Mouse (Mus musculus): ENCODE data around the gene Hipk2. TPM values are rescaled to one million over a fixed set of nuclear protein-coding genes. Genes with fewer than 3 reads are reported as not detected.

Hipk2 gene
- polyA plus RNA-seq, 1 experiment from 2014 or later = 30.8 TPM

DNA sequence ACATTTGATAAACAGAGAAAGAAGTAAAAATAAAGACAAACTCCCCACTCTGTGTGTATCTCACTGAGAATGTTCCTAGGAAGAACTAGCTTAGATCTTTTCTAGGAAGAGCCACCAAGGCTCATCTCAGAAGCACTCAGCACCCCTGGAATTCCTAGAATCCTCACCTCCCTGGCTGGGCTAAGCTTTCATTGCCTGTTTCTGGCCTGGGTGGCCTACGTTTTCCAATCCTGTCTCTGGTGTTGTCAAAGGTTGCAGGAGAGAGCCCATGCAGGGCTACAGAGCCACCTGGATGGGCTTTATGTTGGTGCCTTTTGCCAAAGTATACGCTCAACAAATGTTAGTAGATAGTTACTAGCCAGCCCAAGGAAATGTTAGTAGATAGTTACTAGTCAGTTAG, 120.0 kb downstream of the Hipk2 start:
- WGBS = 73% methylated on average over 2 of the region's 2 CpGs
- ATAC-seq (replicated peaks; ENCODE audit: low FRiP score) = no peak

DNA sequence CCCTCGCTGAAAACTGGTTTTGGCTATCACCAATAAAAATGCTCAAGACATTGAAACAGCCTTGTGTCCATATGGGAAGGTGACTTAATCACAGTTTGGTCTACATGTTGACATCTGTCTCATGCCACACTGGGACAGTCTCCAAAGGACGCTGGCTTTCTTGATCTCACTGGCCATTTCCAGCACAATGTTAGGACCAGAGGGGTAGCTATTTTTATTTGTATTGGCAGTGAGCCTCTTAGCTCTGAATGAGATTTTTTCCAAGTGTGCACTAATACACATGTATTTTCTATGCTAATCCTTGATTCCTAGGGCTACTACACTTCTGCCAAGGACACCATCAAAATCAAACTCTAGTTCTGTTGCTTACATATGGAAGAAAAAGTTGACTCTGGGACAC, 120.8 kb downstream of the Hipk2 start:
- Histone ChIP-seq H3K4me1 (0 out of 2 replicates have a peak, but pooled peaks cover 4% of the 10 kb centered on the region), H3K9me3 (replicated peaks) (no peaks in the 10 kb centered on the region), H3K27ac (no peak overlapping the region), H3K4me2 (no peak overlapping the region), H3K36me3 (no peaks in the 10 kb centered on the region), H3K27me3 (no peaks in the 10 kb centered on the region), H3K4me3 (replicated peaks) (no peak overlapping the region), H3K9ac (no peak overlapping the region)
- WGBS = 80% methylated on average over 2 of the region's 2 CpGs
- no peak for ATAC-seq (replicated peaks; ENCODE audit: low FRiP score)

More for the DNA sequence above, 120.0 kb downstream of the Hipk2 start:
- Histone ChIP-seq H3K9ac (no peak overlapping the region), H3K4me3 (replicated peaks) (no peak overlapping the region), H3K36me3 (no peaks in the 10 kb centered on the region), H3K4me2 (no peak overlapping the region), H3K27ac (no peak overlapping the region), H3K4me1 (peaks cover 11% of the 10 kb centered on the region; the same call in 1 of the 2 replicates), H3K9me3 (replicated peaks) (no peaks in the 10 kb centered on the region), H3K27me3 (no peaks in the 10 kb centered on the region)

GRCm38 (mm10) chr6:38753729-38754128, 122.2 kb downstream of the Hipk2 start:
- no peak overlapping the region for H3K27ac ChIP-seq
- no peaks in the 10 kb centered on the region for H3K36me3 ChIP-seq
- no peak overlapping the region for H3K9ac ChIP-seq
- H3K4me2 ChIP-seq = no peak overlapping the region
- 0 out of 2 replicates have a peak, but pooled peaks cover 3% of the 10 kb centered on the region for H3K4me1 ChIP-seq
- no peak overlapping the region for H3K4me3 ChIP-seq (replicated peaks)
- no peak for ATAC-seq (replicated peaks; ENCODE audit: low FRiP score)
- no peaks in the 10 kb centered on the region for H3K27me3 ChIP-seq
- no peaks in the 10 kb centered on the region for H3K9me3 ChIP-seq (replicated peaks)
- WGBS = 84% methylated on average over 2 of the region's 2 CpGs

DNA sequence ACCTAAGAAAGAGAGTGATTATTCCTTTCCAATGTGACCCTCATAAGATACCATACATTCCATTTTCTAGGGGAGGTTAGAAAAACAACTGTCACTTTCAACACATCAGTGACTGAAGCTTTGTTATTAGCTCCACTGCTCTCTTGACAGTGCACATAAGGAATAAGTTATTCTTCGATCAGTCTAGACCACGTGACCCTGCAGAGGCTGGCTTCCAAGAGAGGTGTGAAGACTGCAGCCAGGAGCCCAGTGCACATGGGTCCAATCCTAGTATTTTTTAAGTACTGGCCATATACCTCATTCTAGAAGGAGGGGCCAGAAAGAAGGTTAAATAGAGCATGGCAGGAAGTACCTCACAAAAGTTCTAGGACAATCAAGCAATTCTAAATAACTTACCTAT, 122.9 kb downstream of the Hipk2 start:
- Histone ChIP-seq H3K27me3 (no peaks in the 10 kb centered on the region), H3K9me3 (replicated peaks) (no peaks in the 10 kb centered on the region), H3K4me3 (replicated peaks) (no peak overlapping the region), H3K27ac (no peak overlapping the region), H3K4me1 (0 out of 2 replicates have a peak, but pooled peaks cover 3% of the 10 kb centered on the region), H3K4me2 (no peak overlapping the region), H3K9ac (no peak overlapping the region), H3K36me3 (no peaks in the 10 kb centered on the region)
- ATAC-seq (replicated peaks; ENCODE audit: low FRiP score) = 0 out of 2 replicates have a peak, but pooled peaks have one; percentile 36
- 64% methylated on average over 2 of the region's 2 CpGs for WGBS

- no peak overlapping the region for H3K4me2 ChIP-seq
- 83% methylated on average over 6 of the region's 6 CpGs for WGBS
These were observed 123.5 kb downstream of the Hipk2 start for GRCm38 (mm10) chr6:38752495-38752894.

DNA sequence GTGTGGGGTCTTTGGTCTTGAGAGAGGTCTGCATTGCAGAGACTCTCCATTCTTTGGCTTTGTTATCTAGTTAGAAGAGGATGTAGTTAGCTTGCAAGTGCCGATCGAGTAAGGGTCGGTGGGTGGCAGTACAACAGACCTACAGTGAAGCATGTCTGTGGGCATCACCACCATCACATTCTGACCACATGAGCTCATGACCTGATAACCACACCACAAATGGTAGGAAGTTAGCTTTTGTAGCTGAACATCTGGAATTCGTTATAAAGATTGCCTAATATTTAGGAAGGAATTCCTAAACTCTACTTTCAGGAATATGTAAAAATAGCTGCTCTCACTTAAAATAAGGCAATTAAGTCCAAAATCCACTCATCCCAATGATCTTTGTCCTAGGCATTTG, 127.9 kb downstream of the Hipk2 start:
- WGBS = 85% methylated on average over 4 of the region's 4 CpGs
- H3K4me3 ChIP-seq (replicated peaks) = no peak overlapping the region
- H3K9ac ChIP-seq = no peak overlapping the region
- H3K27ac ChIP-seq = no peak overlapping the region
- peaks cover 41% of the 10 kb centered on the region for H3K36me3 ChIP-seq
- no peak for ATAC-seq (replicated peaks; ENCODE audit: low FRiP score)
- H3K4me1 ChIP-seq = no peaks in the 10 kb centered on the region
- H3K4me2 ChIP-seq = no peak overlapping the region
- H3K9me3 ChIP-seq (replicated peaks) = no peaks in the 10 kb centered on the region
- no peaks in the 10 kb centered on the region for H3K27me3 ChIP-seq

More at GRCm38 (mm10) chr6:38752495-38752894, 123.5 kb downstream of the Hipk2 start:
- H3K9ac ChIP-seq = no peak overlapping the region
- no peaks in the 10 kb centered on the region for H3K27me3 ChIP-seq
- no peak overlapping the region for H3K4me3 ChIP-seq (replicated peaks)
- no peak for ATAC-seq (replicated peaks; ENCODE audit: low FRiP score)
- H3K4me1 ChIP-seq = 0 out of 2 replicates have a peak, but pooled peaks cover 3% of the 10 kb centered on the region
- H3K27ac ChIP-seq = no peak overlapping the region
- H3K9me3 ChIP-seq (replicated peaks) = no peaks in the 10 kb centered on the region
- no peaks in the 10 kb centered on the region for H3K36me3 ChIP-seq

DNA sequence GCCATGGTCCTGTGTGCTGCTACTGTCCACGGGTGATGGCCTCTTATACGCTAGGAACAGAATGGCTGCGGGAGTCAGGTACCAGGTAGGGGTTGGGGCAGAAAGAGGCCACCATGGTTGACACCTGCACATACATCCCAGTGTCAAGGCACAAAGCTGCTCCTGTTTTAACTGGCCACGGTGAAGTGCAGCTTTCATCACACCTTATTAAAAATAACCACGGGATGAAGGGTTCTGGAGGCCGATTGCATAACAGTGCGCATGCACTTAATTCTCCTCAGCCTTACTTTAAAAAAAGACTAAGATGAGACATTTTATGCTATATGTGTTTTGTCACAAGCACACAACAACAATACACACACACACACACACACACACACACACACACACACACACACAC, 132.6 kb downstream of the Hipk2 start:
- no peak for ATAC-seq (replicated peaks; ENCODE audit: low FRiP score)
- Histone ChIP-seq H3K27me3 (no peaks in the 10 kb centered on the region), H3K27ac (no peak overlapping the region), H3K9me3 (replicated peaks) (no peaks in the 10 kb centered on the region), H3K4me2 (no peak overlapping the region), H3K9ac (no peak overlapping the region), H3K4me3 (replicated peaks) (no peak overlapping the region), H3K4me1 (no peaks in the 10 kb centered on the region), H3K36me3 (peaks cover 85% of the 10 kb centered on the region)
- WGBS = 94% methylated on average over 7 of the region's 7 CpGs

DNA sequence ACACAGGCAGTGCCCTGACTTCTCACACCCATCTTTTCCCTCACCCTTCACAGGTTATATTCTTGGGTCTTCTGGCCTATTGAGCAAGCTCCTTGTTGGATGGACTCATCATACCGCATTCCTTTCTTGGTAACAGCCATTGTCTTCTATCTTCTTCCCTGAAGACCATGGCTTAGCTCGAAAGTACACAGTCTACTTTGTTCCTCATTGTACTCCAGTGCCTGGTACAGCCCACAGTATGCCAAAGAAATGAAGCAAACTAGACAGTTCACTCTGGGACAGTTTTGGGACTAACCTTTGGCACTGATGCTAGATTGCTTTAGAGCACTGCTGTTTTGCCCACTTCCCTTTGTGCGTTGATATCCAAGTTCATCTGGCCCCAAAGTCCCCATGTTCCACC, 133.5 kb downstream of the Hipk2 start:
- 93% methylated on average over 3 of the region's 3 CpGs for whole genome bisulfite sequencing
- Histone ChIP-seq H3K27me3 (no peaks in the 10 kb centered on the region), H3K36me3 (peaks cover 94% of the 10 kb centered on the region), H3K27ac (no peak overlapping the region), H3K4me3 (replicated peaks) (no peak overlapping the region), H3K9me3 (replicated peaks) (no peaks in the 10 kb centered on the region), H3K4me2 (no peak overlapping the region), H3K4me1 (no peaks in the 10 kb centered on the region), H3K9ac (no peak overlapping the region)
- no peak for ATAC-seq (replicated peaks; ENCODE audit: low FRiP score)

DNA sequence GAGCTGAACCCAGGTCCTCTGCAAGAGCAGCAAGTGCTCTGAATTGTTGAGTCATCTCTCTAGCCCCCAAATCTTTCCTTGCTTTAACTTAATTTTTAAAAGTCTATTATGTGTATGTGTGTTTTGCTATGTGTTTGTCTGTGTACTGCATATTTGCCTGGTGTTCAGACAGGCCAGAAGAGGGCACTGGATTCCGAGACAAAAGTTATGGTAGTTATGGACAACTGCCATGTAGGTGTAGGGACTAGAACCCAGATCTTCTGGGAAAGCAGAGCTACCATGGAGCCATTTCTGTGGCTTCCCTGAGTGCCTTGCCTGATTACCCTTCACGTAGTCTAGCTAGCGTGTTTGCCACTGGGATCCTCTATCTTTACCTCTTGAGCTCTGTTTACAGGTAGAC, 134.9 kb downstream of the Hipk2 start:
- H3K27ac ChIP-seq = no peak overlapping the region
- no peak for ATAC-seq (replicated peaks; ENCODE audit: low FRiP score)
- no peaks in the 10 kb centered on the region for H3K27me3 ChIP-seq
- no peaks in the 10 kb centered on the region for H3K4me1 ChIP-seq
- WGBS = 94% methylated on average over 3 of the region's 3 CpGs
- H3K4me3 ChIP-seq (replicated peaks) = no peak overlapping the region
- no peak overlapping the region for H3K9ac ChIP-seq
- H3K4me2 ChIP-seq = no peak overlapping the region
- H3K36me3 ChIP-seq = peaks cover 94% of the 10 kb centered on the region
- no peaks in the 10 kb centered on the region for H3K9me3 ChIP-seq (replicated peaks)

GRCm38 (mm10) chr6:38739266-38739665, 136.7 kb downstream of the Hipk2 start:
- ATAC-seq (replicated peaks; ENCODE audit: low FRiP score) = no peak
- Histone ChIP-seq H3K27me3 (no peaks in the 10 kb centered on the region), H3K9ac (no peak overlapping the region), H3K4me1 (no peaks in the 10 kb centered on the region), H3K36me3 (peaks cover 94% of the 10 kb centered on the region), H3K4me3 (replicated peaks) (no peak overlapping the region), H3K4me2 (no peak overlapping the region), H3K9me3 (replicated peaks) (no peaks in the 10 kb centered on the region), H3K27ac (no peak overlapping the region)
- 64% methylated on average over 3 of the region's 3 CpGs for WGBS

GRCm38 (mm10) chr6:38737763-38738162, 138.2 kb downstream of the Hipk2 start:
- no peaks in the 10 kb centered on the region for H3K9me3 ChIP-seq (replicated peaks)
- H3K4me2 ChIP-seq = no peak overlapping the region
- H3K27ac ChIP-seq = no peak overlapping the region
- H3K36me3 ChIP-seq = peaks cover 94% of the 10 kb centered on the region
- WGBS = 67% methylated on average over 2 of the region's 2 CpGs
- H3K4me1 ChIP-seq = no peaks in the 10 kb centered on the region
- no peak for ATAC-seq (replicated peaks; ENCODE audit: low FRiP score)
- no peak overlapping the region for H3K9ac ChIP-seq
- H3K27me3 ChIP-seq = no peaks in the 10 kb centered on the region
- H3K4me3 ChIP-seq (replicated peaks) = no peak overlapping the region

- 22% methylated on average over 4 of the region's 4 CpGs for WGBS
- Histone ChIP-seq H3K9ac (no peak overlapping the region), H3K4me3 (replicated peaks) (no peak overlapping the region), H3K9me3 (replicated peaks) (no peaks in the 10 kb centered on the region), H3K4me2 (no peak overlapping the region), H3K27me3 (no peaks in the 10 kb centered on the region), H3K27ac (no peak overlapping the region), H3K36me3 (peaks cover 93% of the 10 kb centered on the region), H3K4me1 (no peaks in the 10 kb centered on the region)
- ATAC-seq (replicated peaks; ENCODE audit: low FRiP score) = peak; percentile 77
These were observed 139.7 kb downstream of the Hipk2 start for GRCm38 (mm10) chr6:38736240-38736639.

- Histone ChIP-seq H3K4me1 (no peaks in the 10 kb centered on the region), H3K9me3 (replicated peaks) (no peaks in the 10 kb centered on the region), H3K27me3 (no peaks in the 10 kb centered on the region), H3K36me3 (peaks cover 91% of the 10 kb centered on the region), H3K27ac (no peak overlapping the region), H3K4me3 (replicated peaks) (no peak overlapping the region), H3K4me2 (no peak overlapping the region), H3K9ac (no peak overlapping the region)
- WGBS = 88% methylated on average over 3 of the region's 3 CpGs
- no peak for ATAC-seq (replicated peaks; ENCODE audit: low FRiP score)
These were observed 143.3 kb downstream of the Hipk2 start for GRCm38 (mm10) chr6:38732681-38733080.
